Mouse (Mus musculus) liver, embryonic 14.5 days (tissue): ENCODE results near the gene Kcnab1.

Source experiments
- CTCF ChIP-seq: IDR thresholded peaks from 2 replicates; pipeline ENCODE4 v1.5.1; 2016; ENCODE audit warnings: antibody characterized with exemption, low read depth, control low read depth
- EP300 ChIP-seq: IDR thresholded peaks from 2 replicates; pipeline ENCODE4 v1.6.1; 2016; ENCODE audit warnings: antibody characterized with exemption, low read depth

DNA sequence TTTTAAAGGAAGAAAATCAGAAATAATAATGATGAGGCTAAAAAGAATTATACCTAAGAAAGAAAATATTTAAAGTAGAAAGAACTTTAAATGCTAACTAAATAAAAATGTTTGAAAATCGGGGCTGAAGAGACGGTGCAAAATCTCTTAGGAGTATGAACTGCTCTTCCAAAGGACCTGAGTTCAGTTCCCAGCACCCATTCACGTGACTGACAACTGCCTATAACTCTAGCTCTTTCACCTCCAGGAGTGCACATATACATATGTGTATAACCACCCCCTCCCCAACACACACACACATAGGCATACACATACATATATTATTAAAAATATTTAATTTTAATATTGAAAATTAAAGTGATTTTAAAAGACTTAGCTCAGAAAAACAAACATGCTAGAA is 288.4 kb downstream of the Kcnab1 start:
- TF ChIP-seq CTCF (no peak), EP300 (no peak)
